Mouse (Mus musculus): Measurements from ENCODE around the gene Sh3bgrl3. TPM values are rescaled to one million over a fixed set of nuclear protein-coding genes. Genes with fewer than 3 reads are reported as not detected.
"Not testable (repeated sequence)": the region's sequence is repeated elsewhere in the genome, so short reads cannot be mapped to it uniquely, and the experiment has no call there.

Sh3bgrl3 gene
- total and polyA plus RNA-seq, 3 experiments, result 122 to 414 TPM; not detected in 1

DNA sequence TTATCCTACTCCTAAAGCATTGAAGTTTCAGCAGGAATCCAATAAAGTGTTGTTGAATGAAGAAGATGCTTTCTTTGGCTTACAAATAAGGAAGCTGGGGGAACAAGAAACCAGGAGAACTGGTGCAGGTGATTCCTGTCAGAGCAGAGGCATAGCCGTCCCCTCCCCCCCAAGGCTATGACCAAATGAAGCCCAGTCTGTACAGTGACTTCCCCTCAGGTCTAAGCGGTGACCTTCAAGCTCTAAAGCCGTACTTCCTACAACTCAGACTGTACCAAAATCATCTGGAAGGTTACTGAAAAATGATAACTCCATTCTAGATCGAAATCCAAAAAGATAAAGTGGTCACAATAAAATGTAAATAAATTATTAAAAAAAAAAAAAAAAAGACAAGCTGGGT is 20.8 kb upstream of the Sh3bgrl3 start:
- H3K36me3 ChIP-seq (ENCODE audit: control insufficient read depth in 1 of 2, insufficient read depth in 2 of 2, low read length in 2 of 2), result peaks cover 3 to 17% of the 10 kb centered on the region in 2 experiments; a peak in 3 of 4 replicates
- H3K27ac ChIP-seq (ENCODE audit: control insufficient read depth, low read depth, low read length), result no peak overlapping the region
- no peaks in the 10 kb centered on the region for H3K27me3 ChIP-seq (ENCODE audit: control insufficient read depth in 1 of 2, insufficient read depth in 2 of 2, low read length in 2 of 2)
- DNase-seq (ENCODE audit: low read depth, low spot score), result no peak
- no peaks in the 10 kb centered on the region for H3K9me3 ChIP-seq (replicated peaks; ENCODE audit: insufficient read depth, low read length)
- no peaks in the 10 kb centered on the region; a peak in 1 of 4 replicates for H3K4me1 ChIP-seq (ENCODE audit: control insufficient read depth in 1 of 2, insufficient read depth in 2 of 2, low read length in 2 of 2)
- H3K79me2 ChIP-seq (ENCODE audit: control insufficient read depth, insufficient read depth, low read length, poor library complexity), result no peaks in the 10 kb centered on the region
- TF ChIP-seq ELF1 (IDR thresholded peaks at IDR 0.05; ENCODE audit: low read depth, low read length), result no peak
- TF ChIP-seq NELFE (IDR thresholded peaks at IDR 0.05; ENCODE audit: low read depth, low read length), result no peak
- TF ChIP-seq ZNF384 (IDR thresholded peaks at IDR 0.05; ENCODE audit: low read depth, low read length), result no peak
- TF ChIP-seq POLR2AphosphoS2 (IDR thresholded peaks at IDR 0.05; ENCODE audit: low read length), result no peak
- TF ChIP-seq TCF12 (IDR thresholded peaks at IDR 0.05; ENCODE audit: low read depth, low read length), result no peak
- no peak for TF ChIP-seq ZKSCAN1 (IDR thresholded peaks at IDR 0.05; ENCODE audit: low read depth, low read length)
- no peak for TF ChIP-seq JUND (IDR thresholded peaks at IDR 0.05; ENCODE audit: low read depth, low read length)
- TF ChIP-seq CHD1 (IDR thresholded peaks at IDR 0.05; ENCODE audit: low read depth, low read length), result no peak
- no peak for TF ChIP-seq SIN3A (IDR thresholded peaks at IDR 0.05; ENCODE audit: low read length)
- no peak for TF ChIP-seq BHLHE40 (IDR thresholded peaks at IDR 0.05; ENCODE audit: borderline replicate concordance, low read depth, low read length)
- TF ChIP-seq SMC3 (IDR thresholded peaks at IDR 0.05; ENCODE audit: low read depth, low read length), result no peak
- TF ChIP-seq ETS1 (IDR thresholded peaks at IDR 0.05; ENCODE audit: low read depth, low read length), result no peak
- TF ChIP-seq UBTF (IDR thresholded peaks at IDR 0.05; ENCODE audit: borderline replicate concordance, insufficient read depth, low read depth, low read length), result no peak
- no peak for TF ChIP-seq KAT2A (conservative IDR thresholded peaks at IDR 0.05; ENCODE audit: low read depth, low read length)
- TF ChIP-seq TBP (IDR thresholded peaks at IDR 0.05; ENCODE audit: low read depth, low read length), result no peak
- no peak for TF ChIP-seq USF1 (IDR thresholded peaks at IDR 0.05; ENCODE audit: low read depth, low read length)
- no peak overlapping the region for H3K4me3 ChIP-seq (ENCODE audit: control insufficient read depth in 1 of 2, insufficient read depth in 1 of 2, low read depth in 2 of 2, low read length in 2 of 2)
- no peak overlapping the region for H3K9ac ChIP-seq (ENCODE audit: control insufficient read depth, low read depth, low read length, poor library complexity, severe bottlenecking)

DNA sequence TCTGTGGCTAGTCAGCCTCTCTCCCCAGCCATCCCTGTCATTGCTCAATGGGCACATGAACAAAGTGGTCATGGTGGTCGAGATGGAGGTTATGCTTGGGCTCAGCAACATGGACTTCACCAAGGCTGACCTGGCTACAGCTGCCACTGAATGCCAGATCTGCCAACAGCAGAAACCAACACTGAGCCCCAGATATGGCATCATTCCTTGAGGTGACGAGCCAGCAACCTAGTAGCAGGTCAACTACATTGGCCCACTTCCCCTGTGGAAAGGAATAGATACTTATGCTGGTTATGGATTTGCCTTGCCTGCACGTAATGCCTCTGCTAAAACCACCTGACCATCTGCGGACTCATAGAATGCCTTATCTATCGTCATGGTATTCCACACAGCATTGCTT is 15.7 kb upstream of the Sh3bgrl3 start:
- H3K36me3 ChIP-seq (ENCODE audit: control insufficient read depth in 1 of 2, insufficient read depth in 2 of 2, low read length in 2 of 2); H3K9ac ChIP-seq (ENCODE audit: control insufficient read depth, low read depth, low read length, poor library complexity, severe bottlenecking); DNase-seq (ENCODE audit: low read depth, low spot score); H3K27ac ChIP-seq (ENCODE audit: control insufficient read depth, low read depth, low read length); H3K79me2 ChIP-seq (ENCODE audit: control insufficient read depth, insufficient read depth, low read length, poor library complexity); H3K27me3 ChIP-seq (ENCODE audit: control insufficient read depth in 1 of 2, insufficient read depth in 2 of 2, low read length in 2 of 2); H3K4me1 ChIP-seq (ENCODE audit: control insufficient read depth in 1 of 2, insufficient read depth in 2 of 2, low read length in 2 of 2); H3K4me3 ChIP-seq (ENCODE audit: control insufficient read depth in 1 of 2, insufficient read depth in 1 of 2, low read depth in 2 of 2, low read length in 2 of 2); H3K9me3 ChIP-seq (replicated peaks; ENCODE audit: insufficient read depth, low read length): not testable (repeated sequence)

DNA sequence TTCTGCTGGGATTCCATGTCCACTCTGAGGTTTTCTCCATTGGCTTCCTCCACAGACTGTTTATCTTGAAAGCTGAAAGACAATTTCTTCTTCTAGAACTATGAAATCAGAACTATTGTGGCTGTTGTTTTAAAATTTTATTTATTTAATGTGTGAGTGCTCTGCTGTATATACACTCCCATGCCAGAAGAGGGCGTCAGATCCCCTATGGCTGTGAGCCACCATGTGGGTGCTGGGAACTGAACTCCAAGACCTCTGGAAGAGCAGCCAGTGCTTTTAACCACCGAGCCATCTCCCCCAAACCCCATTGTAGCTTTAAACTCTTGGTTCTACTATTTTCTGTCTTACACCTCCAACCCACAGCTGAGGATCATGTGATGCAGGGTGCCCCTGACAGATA is 10.3 kb upstream of the Sh3bgrl3 start:
- H3K4me3 ChIP-seq (ENCODE audit: control insufficient read depth in 1 of 2, insufficient read depth in 1 of 2, low read depth in 2 of 2, low read length in 2 of 2), result no peak overlapping the region
- no peaks in the 10 kb centered on the region for H3K9me3 ChIP-seq (replicated peaks; ENCODE audit: insufficient read depth, low read length)
- peaks cover 1 to 18% of the 10 kb centered on the region in 2 experiments for H3K36me3 ChIP-seq (ENCODE audit: control insufficient read depth in 1 of 2, insufficient read depth in 2 of 2, low read length in 2 of 2)
- H3K27ac ChIP-seq (ENCODE audit: control insufficient read depth, low read depth, low read length), result no peak overlapping the region
- peak; percentile 66 for DNase-seq (ENCODE audit: low read depth, low spot score)
- H3K27me3 ChIP-seq (ENCODE audit: control insufficient read depth in 1 of 2, insufficient read depth in 2 of 2, low read length in 2 of 2), result no peaks in the 10 kb centered on the region
- H3K4me1 ChIP-seq (ENCODE audit: control insufficient read depth in 1 of 2, insufficient read depth in 2 of 2, low read length in 2 of 2), result peaks cover 11 to 18% of the 10 kb centered on the region in 2 experiments
- H3K79me2 ChIP-seq (ENCODE audit: control insufficient read depth, insufficient read depth, low read length, poor library complexity), result no peaks in the 10 kb centered on the region
- no peak overlapping the region for H3K9ac ChIP-seq (ENCODE audit: control insufficient read depth, low read depth, low read length, poor library complexity, severe bottlenecking)
- TF ChIP-seq JUND (IDR thresholded peaks at IDR 0.05; ENCODE audit: low read depth, low read length) (no peak), HCFC1 (IDR thresholded peaks at IDR 0.05; ENCODE audit: low read depth, low read length) (no peak), MYB (IDR thresholded peaks at IDR 0.05; ENCODE audit: low read depth, low read length) (no peak), POLR2A (IDR thresholded peaks at IDR 0.05; ENCODE audit: control insufficient read depth in 1 of 2, insufficient read depth in 1 of 2, low read depth in 1 of 2, low read length in 2 of 2, poor library complexity in 1 of 2) (no peak), NELFE (IDR thresholded peaks at IDR 0.05; ENCODE audit: low read depth, low read length) (no peak), TCF12 (IDR thresholded peaks at IDR 0.05; ENCODE audit: low read depth, low read length) (no peak), MAZ (IDR thresholded peaks at IDR 0.05; ENCODE audit: low read depth, low read length) (no peak), BHLHE40 (IDR thresholded peaks at IDR 0.05; ENCODE audit: borderline replicate concordance, low read depth, low read length) (no peak), TBP (IDR thresholded peaks at IDR 0.05; ENCODE audit: low read depth, low read length) (no peak), MAFK (IDR thresholded peaks at IDR 0.05; ENCODE audit: borderline replicate concordance, low read depth, low read length) (no peak), MEF2A (IDR thresholded peaks at IDR 0.05; ENCODE audit: extremely low read depth, insufficient replicate concordance, low read depth, low read length, poor library complexity, severe bottlenecking) (no peak), CHD2 (IDR thresholded peaks at IDR 0.05; ENCODE audit: low read length) (no peak), TAL1 (IDR thresholded peaks at IDR 0.05; ENCODE audit: low read length) (no peak), MXI1 (IDR thresholded peaks at IDR 0.05; ENCODE audit: low read depth, low read length) (peak; percentile 51; the same call in 1 of the 2 replicates), ZKSCAN1 (IDR thresholded peaks at IDR 0.05; ENCODE audit: low read depth, low read length) (no peak), MYC (IDR thresholded peaks at IDR 0.05; ENCODE audit: low read depth, low read length) (0 out of 2 replicates have a peak, but pooled peaks have one; percentile 60), USF1 (IDR thresholded peaks at IDR 0.05; ENCODE audit: low read depth, low read length) (no peak)

Data from MEL (cell line).